Mouse (Mus musculus) frontal cortex, adult 2 months (tissue): ENCODE results near the gene Sertad2. TPM values are rescaled to one million over a fixed set of nuclear protein-coding genes. Genes with fewer than 3 reads are reported as not detected.

Source experiments
- DNase-seq, 2 experiments: peaks; one replicate each; pipeline ENCODE4 v3.0.0; 2022; ENCODE audit warnings: low spot score in 1 of 2; ENCODE audit errors: extremely low spot score in 1 of 2
- polyA plus RNA-seq: library from polyadenylated mRNA; depleted of rRNA; stranded (reverse); fragments of >200 nt; gene quantifications from 2 replicates; pipeline ENCODE4 v1.2.3, GENCODE M21; 2012; rRNA removed

Sertad2 gene
- polyA plus RNA-seq = 17.6 and 19.5 TPM in 2 replicates

DNA sequence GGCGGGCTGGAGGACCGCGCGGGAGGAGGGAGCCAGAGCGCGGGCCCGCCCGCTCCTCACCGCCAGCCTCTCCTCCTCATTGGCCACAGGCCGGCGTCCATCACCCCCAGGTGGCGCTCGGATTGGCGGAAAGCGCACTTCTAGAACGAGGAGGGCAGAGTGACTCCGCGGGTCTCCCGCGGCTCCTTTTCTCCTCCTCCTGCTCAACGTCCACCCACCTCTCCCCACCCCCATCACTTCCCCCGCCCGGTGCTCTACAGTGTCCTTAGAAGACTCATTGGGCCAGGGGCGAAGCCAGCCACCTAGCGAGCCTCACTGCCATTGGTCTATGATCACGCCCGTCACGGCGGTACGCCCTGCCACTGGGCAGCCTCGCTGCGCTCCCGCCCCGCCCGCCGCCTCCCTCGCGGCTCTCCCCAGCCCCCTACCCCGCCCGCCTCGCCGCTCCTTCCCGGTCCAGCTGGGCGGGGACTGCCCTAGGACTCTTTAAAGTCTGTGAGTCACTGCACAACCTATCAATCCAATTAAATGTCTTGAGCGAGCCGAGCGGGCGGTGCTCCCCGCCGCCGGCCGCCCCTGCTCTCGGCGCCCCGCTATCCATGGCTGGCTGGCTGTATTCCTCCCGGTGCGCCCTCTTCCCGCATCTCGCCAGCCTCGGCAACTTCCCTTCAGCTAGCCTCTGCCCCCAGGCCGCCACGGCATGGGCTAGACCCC lies at the start of gene Sertad2:
Gene Sertad2, plus strand, starts transcription at position 515 of the 714 bp plus-strand sequence.
- DNase-seq = peak; percentile 99

DNA sequence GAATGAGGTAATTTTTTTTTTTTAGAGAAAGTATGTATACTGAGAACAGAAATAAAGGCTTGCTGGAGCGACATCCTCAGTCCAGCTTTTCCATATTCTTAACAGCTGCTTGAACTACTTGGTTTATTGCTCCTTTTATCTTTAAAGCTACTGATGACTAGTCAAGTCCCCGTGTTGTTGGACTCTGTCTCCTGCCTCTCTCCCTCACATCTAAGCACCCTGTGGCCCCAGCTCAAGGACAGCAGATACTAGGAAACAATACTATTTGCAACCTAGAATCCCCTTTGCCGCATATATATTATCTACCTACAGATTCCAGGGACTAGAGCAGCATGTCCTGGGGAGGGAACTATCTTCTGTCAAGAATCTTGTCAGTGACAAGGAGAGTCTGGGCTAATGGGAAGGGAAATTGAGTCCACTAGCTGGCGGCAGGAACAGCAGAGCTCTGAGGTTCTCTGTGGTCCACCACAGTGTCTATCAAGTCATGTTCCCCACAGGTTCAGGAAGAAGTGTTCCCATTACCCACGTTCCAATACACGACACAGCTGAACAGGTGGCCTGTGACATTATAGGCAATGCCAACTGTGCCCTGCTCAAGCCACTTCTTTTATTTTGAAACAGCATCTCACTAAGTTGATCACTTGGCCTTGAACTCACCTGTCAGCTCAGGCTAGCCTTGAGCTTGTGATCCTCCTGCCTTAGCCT lies 49.0 kb upstream of the Sertad2 start:
- no peak for DNase-seq

- no peak for DNase-seq
Observed at GRCm38 (mm10) chr11:20500516-20500915, 42.5 kb upstream of the Sertad2 start.

GRCm38 (mm10) chr11:20501160-20501955 lies 41.7 kb upstream of the Sertad2 start:
- no peak for DNase-seq

- DNase-seq = no peak
Observed at GRCm38 (mm10) chr11:20513574-20513973, 29.5 kb upstream of the Sertad2 start.

- DNase-seq = no peak
Observed at GRCm38 (mm10) chr11:20514757-20515156, 28.3 kb upstream of the Sertad2 start.

GRCm38 (mm10) chr11:20521321-20521720 lies 21.7 kb upstream of the Sertad2 start:
- DNase-seq = no peak

GRCm38 (mm10) chr11:20522750-20523149 lies 20.3 kb upstream of the Sertad2 start:
- DNase-seq = no peak

GRCm38 (mm10) chr11:20524435-20524834 lies 18.6 kb upstream of the Sertad2 start:
- DNase-seq = no peak

- DNase-seq = no peak
Observed at GRCm38 (mm10) chr11:20525909-20526308, 17.1 kb upstream of the Sertad2 start.

GRCm38 (mm10) chr11:20527901-20528300 lies 15.2 kb upstream of the Sertad2 start:
- no peak for DNase-seq

DNA sequence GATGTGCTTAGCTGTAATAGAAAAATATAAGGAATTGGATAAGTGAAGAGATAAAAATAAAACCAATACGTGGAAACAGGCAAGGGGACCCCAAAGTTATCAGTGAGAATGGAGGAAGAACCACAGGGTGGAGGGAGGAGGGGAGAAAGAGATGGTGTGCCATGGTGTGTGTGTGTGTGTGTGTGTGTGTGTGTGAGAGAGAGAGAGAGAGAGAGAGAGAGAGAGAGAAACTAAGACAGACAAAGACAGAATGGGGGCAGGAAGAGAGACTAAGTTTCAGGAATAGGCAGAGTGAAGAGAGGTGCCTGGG lies 11.4 kb upstream of the Sertad2 start:
- no peak for DNase-seq

- peak; percentile 33 to 60 for DNase-seq
Observed at GRCm38 (mm10) chr11:20531992-20532881, 10.8 kb upstream of the Sertad2 start.

DNA sequence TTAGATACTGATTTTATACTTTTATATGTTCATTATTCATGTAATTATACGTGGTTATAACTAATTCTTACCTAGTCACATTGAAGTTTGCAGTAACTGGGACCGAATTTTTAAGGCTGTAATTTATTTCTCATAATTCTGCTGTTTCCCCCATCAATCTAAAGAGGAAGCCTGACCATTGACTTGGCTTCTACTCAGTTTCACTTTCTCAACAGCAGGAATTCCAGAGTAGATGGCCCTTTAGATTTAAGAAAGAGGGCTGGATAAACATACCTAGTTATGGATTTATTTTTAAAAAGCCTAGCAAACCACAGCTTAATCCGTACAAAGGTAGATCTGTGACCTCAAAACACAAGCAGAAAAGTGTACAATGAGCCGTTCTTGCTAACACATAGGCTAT lies 9.8 kb upstream of the Sertad2 start:
- DNase-seq = no peak

- no peak for DNase-seq
Observed at GRCm38 (mm10) chr11:20537221-20537620, 5.8 kb upstream of the Sertad2 start.

DNA sequence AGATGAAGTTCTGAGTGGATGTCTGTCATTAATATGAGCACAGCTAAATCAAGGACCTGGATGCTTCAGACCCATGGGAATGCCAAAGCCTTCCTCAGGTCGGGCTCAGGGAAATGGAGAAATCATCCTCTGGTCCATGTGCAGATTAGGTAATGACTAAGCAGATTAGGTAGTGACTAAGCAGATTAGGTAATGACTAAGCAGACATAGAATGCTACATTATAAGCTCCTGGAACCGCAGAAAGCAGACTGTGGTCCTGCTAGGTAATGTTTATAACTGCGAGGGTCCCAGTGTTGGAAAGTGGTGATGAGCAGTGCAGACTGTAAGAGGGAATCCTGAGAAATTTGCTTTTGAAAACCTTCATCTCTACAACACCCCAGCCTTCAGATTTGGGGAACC lies 4.6 kb upstream of the Sertad2 start:
- DNase-seq = no peak

DNA sequence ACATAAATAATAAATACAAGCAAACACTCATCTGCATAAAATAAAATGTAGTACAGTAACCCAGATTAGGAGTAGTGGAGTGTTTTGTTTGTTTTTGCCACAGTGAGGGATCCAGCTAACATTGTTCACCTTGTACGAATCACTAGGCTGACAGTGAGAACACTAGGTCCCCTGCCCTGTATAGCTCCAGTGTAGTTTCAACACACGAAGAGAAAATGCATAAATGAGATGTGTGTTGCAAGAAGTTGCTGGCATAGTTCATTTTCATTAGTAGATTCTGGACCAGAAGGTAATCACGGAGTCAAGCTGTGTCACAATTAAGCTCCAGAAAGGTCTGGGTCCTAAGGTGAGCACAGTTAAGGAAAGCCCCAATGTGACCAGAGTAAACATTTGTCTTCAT lies 1.8 kb upstream of the Sertad2 start:
- DNase-seq = no peak

- peak; percentile 18 to 58 for DNase-seq
Observed at GRCm38 (mm10) chr11:20541995-20542637, 937 bp upstream of the Sertad2 start.

- DNase-seq = peak in 1 of 2 experiments; percentile 41
Observed at GRCm38 (mm10) chr11:20543453-20544120, 534 bp downstream of the Sertad2 start.
